Mouse (Mus musculus) brown adipose tissue, adult 24 weeks (tissue): ENCODE measurements around the gene Lpcat2b. TPM values are rescaled to one million over a fixed set of nuclear protein-coding genes. Genes with fewer than 3 reads are reported as not detected.

Experiments
- H3K27ac ChIP-seq: fragments of 200-500 bp; replicated peaks from 2 replicates; pipeline ENCODE4 v1.5.1; 2012; ENCODE audit warnings: low read depth, mild to moderate bottlenecking, low read length
- H3K4me1 ChIP-seq: fragments of 200-500 bp; 2 replicates; pipeline ENCODE4 v1.6.1; 2012; ENCODE audit warnings: low read length, mixed read lengths; ENCODE audit not compliant: control insufficient read depth, insufficient read depth, insufficient read length
- H3K4me3 ChIP-seq: fragments of 200-500 bp; 2 replicates; pipeline ENCODE4 v1.5.1; 2012; ENCODE audit warnings: low read depth, mild to moderate bottlenecking, low read length, moderate library complexity; ENCODE audit not compliant: insufficient read depth
- polyA plus RNA-seq: library from polyadenylated mRNA; stranded (reverse); fragments of >200 nt; gene quantifications from 2 replicates; pipeline ENCODE4 v1.2.4, GENCODE M21; 2012; ENCODE audit not compliant: missing spikeins, insufficient read depth, insufficient read length

Lpcat2b gene
- polyA plus RNA-seq, 1 experiment = not detected

GRCm38 (mm10) chr5:107480194-107480593 is 48.8 kb downstream of the Lpcat2b start:
- no peak overlapping the region for H3K27ac ChIP-seq
- H3K4me1 ChIP-seq = no peaks in the 10 kb centered on the region

More at GRCm38 (mm10) chr5:107480194-107480593, 48.8 kb downstream of the Lpcat2b start:
- H3K4me3 ChIP-seq = no peak overlapping the region

Other genes starting within 250 kb of the Lpcat2b start
- gene Tgfbr3, start 141.9 kb upstream of the Lpcat2b start, polyA plus RNA-seq = 27.0 and 33.8 TPM in 2 replicates
- 2.4 and 3.6 TPM in 2 replicates for gene Brdt, start 100.4 kb upstream of the Lpcat2b start, polyA plus RNA-seq
- not detected in 2 replicates for gene Ephx4, start 28.8 kb upstream of the Lpcat2b start, polyA plus RNA-seq
- gene Btbd8, start 6.4 kb downstream of the Lpcat2b start, polyA plus RNA-seq = 2.5 and 3.8 TPM in 2 replicates
- gene Gm42669, start 76.1 kb downstream of the Lpcat2b start, polyA plus RNA-seq = not detected in 2 replicates
- not detected in 2 replicates for gene 1700028K03Rik, start 103.2 kb downstream of the Lpcat2b start, polyA plus RNA-seq
- 11.4 and 15.0 TPM in 2 replicates for gene Rpap2, start 165.8 kb downstream of the Lpcat2b start, polyA plus RNA-seq
- gene Glmn, start 166.3 kb downstream of the Lpcat2b start, polyA plus RNA-seq = 6.3 and 11.4 TPM in 2 replicates